Mouse (Mus musculus) cerebellum, adult 2 months (tissue): ENCODE measurements around the gene Eif3a.

Experiments
- CTCF ChIP-seq: fragments of 200-500 bp; IDR thresholded peaks from 2 replicates; pipeline ENCODE4 v1.5.1; 2011; ENCODE audit warnings: low read depth, mild to moderate bottlenecking, control low read depth, low read length, moderate library complexity, borderline replicate concordance; ENCODE audit not compliant: insufficient read depth
- POLR2A ChIP-seq: fragments of 200-500 bp; IDR thresholded peaks from 2 replicates; pipeline ENCODE4 v1.6.1; 2011; ENCODE audit warnings: low read length, control low read depth, borderline replicate concordance; ENCODE audit not compliant: insufficient read depth

DNA sequence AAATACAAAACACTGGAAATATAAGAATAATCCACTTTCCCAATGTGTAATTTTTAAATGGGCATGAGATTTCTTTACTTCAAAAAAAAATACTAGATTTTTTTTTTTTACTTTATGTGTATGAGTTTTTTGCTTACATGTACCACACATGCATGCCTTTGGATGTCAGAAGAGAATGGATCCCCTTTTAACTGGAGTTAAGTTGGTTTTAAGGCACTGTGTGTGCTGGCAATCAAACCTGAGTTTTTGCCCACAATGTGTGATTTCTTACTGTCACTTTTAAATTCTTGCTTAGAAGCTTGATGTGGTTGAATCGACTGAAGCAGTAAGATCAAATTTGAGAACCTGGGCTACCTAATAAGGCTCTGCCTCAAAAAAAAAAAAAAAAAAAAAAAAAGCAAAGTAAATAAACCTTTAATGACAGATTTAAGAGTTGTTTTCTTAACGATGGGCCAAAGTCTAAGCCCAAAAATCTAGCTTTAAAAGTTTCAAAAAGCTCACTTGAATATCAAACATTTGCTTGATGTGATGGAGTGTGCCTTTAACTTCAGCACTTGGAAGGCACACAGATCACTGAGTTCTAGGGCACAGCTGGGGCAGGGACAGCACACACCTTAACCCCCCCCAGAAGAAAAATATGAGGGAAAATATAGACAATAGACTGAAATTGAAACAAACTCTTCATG is 2.9 kb downstream of the Eif3a start:
- no peak for TF ChIP-seq POLR2A
- no peak for TF ChIP-seq CTCF
